Comparison of ENCODE assay signal across 25 mouse cellular contexts in the genomic region with DNA sequence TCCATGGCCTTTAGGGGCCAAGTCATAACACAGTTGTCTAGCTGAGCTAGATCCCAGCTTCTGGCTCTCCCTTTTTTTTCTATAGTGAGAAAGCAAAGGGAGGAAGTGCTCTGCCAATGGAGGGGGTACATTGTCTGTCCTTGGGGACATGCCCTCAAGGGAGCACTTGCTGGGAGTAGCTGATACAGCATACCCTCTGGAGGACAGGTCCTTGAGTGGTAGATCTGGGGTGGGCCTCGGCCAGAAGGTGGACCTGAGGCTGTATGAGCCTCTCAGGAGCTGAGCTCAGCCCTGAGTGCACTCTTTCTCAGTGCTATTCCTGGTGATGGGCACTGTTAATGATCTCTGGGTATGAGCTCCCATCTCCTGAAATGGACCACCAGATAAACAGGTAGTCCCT.
DNase-seq lines count a peak whose midpoint lies in the region; ATAC-seq lines count a peak whose summit lies in the region.
"Had no signal": no experiment of that assay in that cellular context is flagged by ENCODE, and none has a peak within 500 bp of the region (broad histone marks: within the 10 kb centered on the region; RNA-seq: fewer than 3 reads in every experiment).

No protein-coding gene starts in this region.

- no peak overlapping the region for H3K4me2 ChIP-seq in heart, embryonic 11.5 days
- no peak overlapping the region for H3K4me2 ChIP-seq in limb, embryonic 15.5 days
- H3K4me2 ChIP-seq in stomach, embryonic 16.5 days (ENCODE audit: low read depth, low read length): no peak overlapping the region
- H3K4me2 ChIP-seq: embryonic facial prominence, embryonic 13.5 days; heart, embryonic 12.5 days; heart, embryonic 15.5 days; hindbrain, embryonic 13.5 days had no signal

- H3K9ac ChIP-seq in heart, embryonic 11.5 days (ENCODE audit: low read depth, low read length): no peak overlapping the region
- H3K9ac ChIP-seq in limb, embryonic 15.5 days: no peak overlapping the region
- no peak overlapping the region for H3K9ac ChIP-seq in stomach, embryonic 16.5 days (ENCODE audit: low read length)
- H3K9ac ChIP-seq: embryonic facial prominence, embryonic 13.5 days; forebrain, postnatal 0 days; heart, embryonic 12.5 days; heart, embryonic 15.5 days; hindbrain, embryonic 13.5 days had no signal

- ATAC-seq in heart, embryonic 11.5 days (replicated peaks; ENCODE audit: insufficient number of reproducible peaks, low FRiP score, low TSS enrichment): no peak
- no peak for ATAC-seq in limb, embryonic 15.5 days (ENCODE audit: insufficient number of reproducible peaks, low FRiP score, low TSS enrichment, low read depth)
- ATAC-seq in stomach, embryonic 16.5 days (ENCODE audit: insufficient read depth, low FRiP score): no peak
- ATAC-seq: CD4-positive, CD25-positive, alpha-beta regulatory T cell, adult 4 months; forebrain, embryonic 14.5 days; forebrain, postnatal 0 days; hindbrain, embryonic 16.5 days had no signal

- peak; percentile 91 for DNase-seq in heart, adult 11 months
- DNase-seq in limb, embryonic 10.5 days (ENCODE audit: low spot score): no peak
- DNase-seq in layer of hippocampus, postnatal 25 days (ENCODE audit: extremely low spot score in 1 of 2, low spot score in 1 of 2): no peak
- DNase-seq: adrenal gland, adult 2 months; adrenal gland, postnatal 14 days; cerebellum, adult 11 months; cerebellum, adult 2 months; cerebellum, adult 9-11 months; cerebellum, postnatal 25 days; forebrain, postnatal 0 days; gastrocnemius, postnatal 36 days; heart, postnatal 10 days; heart, postnatal 36 days had no signal

- H3K27ac ChIP-seq in heart, embryonic 11.5 days (ENCODE audit: low read depth, low read length): no peak overlapping the region
- peak overlapping the region; percentile 85; the same call in 1 of the 2 replicates for H3K27ac ChIP-seq in limb, embryonic 15.5 days
- H3K27ac ChIP-seq in limb, embryonic 10.5 days: no peak overlapping the region
- H3K27ac ChIP-seq in stomach, embryonic 16.5 days (ENCODE audit: low read length): peak overlapping the region; percentile 94; the same call in 1 of the 2 replicates
- H3K27ac ChIP-seq: forebrain, embryonic 10.5 days; heart, embryonic 15.5 days; hindbrain, embryonic 10.5 days; hindbrain, embryonic 13.5 days had no signal

- H3K9me3 ChIP-seq in heart, embryonic 11.5 days (replicated peaks; ENCODE audit: control insufficient read depth, low read length): no peaks in the 10 kb centered on the region
- no peaks in the 10 kb centered on the region for H3K9me3 ChIP-seq in limb, embryonic 15.5 days
- no peaks in the 10 kb centered on the region for H3K9me3 ChIP-seq in limb, embryonic 10.5 days (replicated peaks)
- no peaks in the 10 kb centered on the region for H3K9me3 ChIP-seq in stomach, embryonic 16.5 days (replicated peaks; ENCODE audit: control insufficient read depth, low read length)
- H3K9me3 ChIP-seq: embryonic facial prominence, embryonic 13.5 days; forebrain, embryonic 10.5 days; heart, embryonic 12.5 days; heart, embryonic 15.5 days; hindbrain, embryonic 10.5 days; hindbrain, embryonic 13.5 days had no signal

- peaks cover 37% of the 10 kb centered on the region for H3K27me3 ChIP-seq in heart, embryonic 11.5 days (ENCODE audit: control insufficient read depth, insufficient read depth, low read length)
- no peaks in the 10 kb centered on the region for H3K27me3 ChIP-seq in limb, embryonic 15.5 days
- H3K27me3 ChIP-seq in limb, embryonic 10.5 days (ENCODE audit: low read depth, poor library complexity, severe bottlenecking): no peaks in the 10 kb centered on the region
- no peaks in the 10 kb centered on the region for H3K27me3 ChIP-seq in stomach, embryonic 16.5 days (ENCODE audit: control insufficient read depth, insufficient read depth, low read length)
- H3K27me3 ChIP-seq: embryonic facial prominence, embryonic 13.5 days; heart, embryonic 15.5 days; hindbrain, embryonic 13.5 days had no signal

- no peak overlapping the region for H3K4me3 ChIP-seq in heart, embryonic 11.5 days (ENCODE audit: low read depth, low read length)
- H3K4me3 ChIP-seq in limb, embryonic 15.5 days: no peak overlapping the region
- no peak overlapping the region for H3K4me3 ChIP-seq in limb, embryonic 10.5 days
- no peak overlapping the region for H3K4me3 ChIP-seq in stomach, embryonic 16.5 days (replicated peaks; ENCODE audit: low read length)
- H3K4me3 ChIP-seq: embryonic facial prominence, embryonic 13.5 days; forebrain, embryonic 10.5 days; heart, embryonic 12.5 days; heart, embryonic 15.5 days; hindbrain, embryonic 10.5 days; hindbrain, embryonic 13.5 days had no signal

- 58% methylated on average over 1 of the region's 1 CpGs for WGBS in heart, embryonic 11.5 days (ENCODE audit: insufficient replicate concordance)
- 100% methylated on average over 1 of the region's 1 CpGs for whole genome bisulfite sequencing in limb, embryonic 15.5 days
- WGBS in limb, embryonic 10.5 days: 87% methylated on average over 1 of the region's 1 CpGs
- WGBS in stomach, embryonic 16.5 days: 95% methylated on average over 1 of the region's 1 CpGs

- peaks cover 36% of the 10 kb centered on the region for H3K4me1 ChIP-seq in heart, embryonic 11.5 days (ENCODE audit: control insufficient read depth, insufficient read depth, low read length)
- peaks cover 82% of the 10 kb centered on the region for H3K4me1 ChIP-seq in limb, embryonic 15.5 days
- H3K4me1 ChIP-seq in limb, embryonic 10.5 days: peaks cover 63% of the 10 kb centered on the region
- peaks cover 58% of the 10 kb centered on the region for H3K4me1 ChIP-seq in stomach, embryonic 16.5 days (ENCODE audit: control insufficient read depth, insufficient read depth, low read length)

- peaks cover 4% of the 10 kb centered on the region for H3K36me3 ChIP-seq in heart, embryonic 11.5 days (ENCODE audit: control insufficient read depth, insufficient read depth, low read length)
- H3K36me3 ChIP-seq in limb, embryonic 15.5 days: peaks cover 40% of the 10 kb centered on the region
- H3K36me3 ChIP-seq in limb, embryonic 10.5 days: peaks cover 71% of the 10 kb centered on the region
- no peaks in the 10 kb centered on the region; the same call in 1 of the 2 replicates for H3K36me3 ChIP-seq in stomach, embryonic 16.5 days (ENCODE audit: control insufficient read depth, insufficient read depth, low read length)

Comparison
In these comparisons a context has a peak if more than half of its experiments do, and no peak if none do; other contexts are left out.
1. H3K27ac ChIP-seq: peak in limb, embryonic 15.5 days (single experiment) and stomach, embryonic 16.5 days (single experiment); none in heart, embryonic 11.5 days (single experiment) and limb, embryonic 10.5 days (single experiment).